Mouse (Mus musculus) C2C12 (cell line): ENCODE measurements around the gene Emsy. TPM values are rescaled to one million over a fixed set of nuclear protein-coding genes. Genes with fewer than 3 reads are reported as not detected.
A peak's percentile ranks its signal among the peaks of the same experiment; 100 is the strongest.

ENCODE experiments used
- H3K27me3 ChIP-seq: one replicate; pipeline ENCODE4 v1.6.1; 2011; ENCODE audit not compliant: control insufficient read depth, insufficient read depth, insufficient read length
- H3K36me3 ChIP-seq: one replicate; pipeline ENCODE4 v1.6.1; 2011; ENCODE audit not compliant: control insufficient read depth, insufficient read depth
- H3K4me3 ChIP-seq: one replicate; pipeline ENCODE4 v1.5.1; 2011; ENCODE audit warnings: mild to moderate bottlenecking, control low read depth; ENCODE audit not compliant: poor library complexity, insufficient read depth, severe bottlenecking
- H3K79me2 ChIP-seq: one replicate; pipeline ENCODE4 v1.6.1; 2011; ENCODE audit not compliant: control insufficient read depth, insufficient read depth
- H3K79me3 ChIP-seq: one replicate; pipeline ENCODE4 v1.6.1; 2011; ENCODE audit warnings: low read depth, control low read depth
- H3ac ChIP-seq: one replicate; pipeline ENCODE3; 2011; ENCODE audit warnings: low read depth; ENCODE audit not compliant: control insufficient read depth, insufficient read length
- CEBPB ChIP-seq: IDR thresholded peaks from one replicate; pipeline ENCODE4 v1.6.1; 2011; ENCODE audit warnings: low read depth, mild to moderate bottlenecking, control low read depth, moderate library complexity
- CTCF ChIP-seq: IDR thresholded peaks from one replicate; pipeline ENCODE4 v1.5.1; 2011; ENCODE audit not compliant: control insufficient read depth, insufficient read depth, insufficient read length
- FOSL1 ChIP-seq: IDR thresholded peaks from one replicate; pipeline ENCODE4 v1.8.0; 2011; ENCODE audit warnings: mild to moderate bottlenecking, low read length; ENCODE audit not compliant: poor library complexity, insufficient read depth, severe bottlenecking
- MAX ChIP-seq: IDR thresholded peaks from one replicate; pipeline ENCODE4 v1.6.1; 2011; ENCODE audit warnings: mild to moderate bottlenecking, control low read depth
- MYOD1 ChIP-seq: IDR thresholded peaks from one replicate; pipeline ENCODE4 v1.6.1; 2011; ENCODE audit warnings: low read depth; ENCODE audit not compliant: control insufficient read depth, insufficient read length
- MYOG ChIP-seq: IDR thresholded peaks from one replicate; pipeline ENCODE4 v1.6.1; 2011; ENCODE audit not compliant: control insufficient read depth, insufficient read length; ENCODE audit errors: extremely low read depth
- USF1 ChIP-seq: IDR thresholded peaks from one replicate; pipeline ENCODE4 v1.6.1; 2011; ENCODE audit warnings: low read depth, mild to moderate bottlenecking, control low read depth, moderate library complexity
- polyA plus RNA-seq: library from polyadenylated mRNA; unstranded; fragments of >200 nt; fragmentation: generic; extraction: Trizol; gene quantifications from one replicate; pipeline ENCODE4 v1.2.1, GENCODE M21; 2012; ENCODE audit warnings: missing spikeins

Gene Emsy
- polyA plus RNA-seq, 1 experiment = 12.1 TPM

GRCm38 (mm10) chr7:98674344-98674743 lies 17.8 kb upstream of the Emsy start:
- TF ChIP-seq MYOD1 = peak; percentile 56
- TF ChIP-seq MYOG = no peak
- no peak for TF ChIP-seq MAX
- TF ChIP-seq CTCF = no peak
- no peak overlapping the region for H3ac ChIP-seq

GRCm38 (mm10) chr7:98672241-98672955 lies 15.8 kb upstream of the Emsy start:
- TF ChIP-seq CTCF (no peak), MYOG (no peak), MAX (no peak), USF1 (no peak), MYOD1 (no peak), CEBPB (no peak), FOSL1 (no peak)
- Histone ChIP-seq H3K36me3 (no peaks in the 10 kb centered on the region), H3K79me2 (no peaks in the 10 kb centered on the region), H3K27me3 (no peaks in the 10 kb centered on the region), H3K4me3 (no peak overlapping the region), H3ac (no peak overlapping the region), H3K79me3 (no peaks in the 10 kb centered on the region)

More at GRCm38 (mm10) chr7:98674344-98674743, 17.8 kb upstream of the Emsy start:
- no peaks in the 10 kb centered on the region for H3K79me3 ChIP-seq
- H3K79me2 ChIP-seq = no peaks in the 10 kb centered on the region
- no peak overlapping the region for H3K4me3 ChIP-seq
- no peaks in the 10 kb centered on the region for H3K36me3 ChIP-seq
- H3K27me3 ChIP-seq = no peaks in the 10 kb centered on the region

- no peaks in the 10 kb centered on the region for H3K27me3 ChIP-seq
- H3K79me2 ChIP-seq = no peaks in the 10 kb centered on the region
- no peak overlapping the region for H3ac ChIP-seq
- no peaks in the 10 kb centered on the region for H3K36me3 ChIP-seq
- H3K79me3 ChIP-seq = no peaks in the 10 kb centered on the region
- no peak overlapping the region for H3K4me3 ChIP-seq
- no peak for TF ChIP-seq MYOG
- TF ChIP-seq FOSL1 = no peak
- no peak for TF ChIP-seq CTCF
- TF ChIP-seq CEBPB = no peak
- TF ChIP-seq MAX = no peak
- no peak for TF ChIP-seq MYOD1
- no peak for TF ChIP-seq USF1
Measured at GRCm38 (mm10) chr7:98671416-98671815, 14.8 kb upstream of the Emsy start.

- H3K79me2 ChIP-seq = no peaks in the 10 kb centered on the region
Measured at GRCm38 (mm10) chr7:98670831-98671230, 14.2 kb upstream of the Emsy start.

GRCm38 (mm10) chr7:98667956-98668746 lies 11.6 kb upstream of the Emsy start:
- Histone ChIP-seq H3ac (no peak overlapping the region), H3K79me3 (no peaks in the 10 kb centered on the region), H3K27me3 (no peaks in the 10 kb centered on the region), H3K79me2 (no peaks in the 10 kb centered on the region), H3K4me3 (no peak overlapping the region), H3K36me3 (no peaks in the 10 kb centered on the region)
- no peak for TF ChIP-seq FOSL1
- no peak for TF ChIP-seq MYOD1
- no peak for TF ChIP-seq MYOG
- no peak for TF ChIP-seq CTCF
- TF ChIP-seq MAX = no peak
- peak; percentile 44 for TF ChIP-seq CEBPB

More at GRCm38 (mm10) chr7:98670831-98671230, 14.2 kb upstream of the Emsy start:
- H3K79me3 ChIP-seq = no peaks in the 10 kb centered on the region
- H3K4me3 ChIP-seq = no peak overlapping the region
- TF ChIP-seq MYOD1 = no peak
- TF ChIP-seq MYOG = no peak
- TF ChIP-seq MAX = no peak
- TF ChIP-seq FOSL1 = no peak
- no peak for TF ChIP-seq CEBPB
- no peak overlapping the region for H3ac ChIP-seq
- no peaks in the 10 kb centered on the region for H3K27me3 ChIP-seq
- no peaks in the 10 kb centered on the region for H3K36me3 ChIP-seq

- no peak overlapping the region for H3K4me3 ChIP-seq
- TF ChIP-seq FOSL1 (no peak), USF1 (no peak), CTCF (no peak), MAX (no peak), MYOD1 (no peak), MYOG (no peak), CEBPB (no peak)
- H3K79me2 ChIP-seq = no peaks in the 10 kb centered on the region
- no peak overlapping the region for H3ac ChIP-seq
- H3K36me3 ChIP-seq = no peaks in the 10 kb centered on the region
- no peaks in the 10 kb centered on the region for H3K27me3 ChIP-seq
- no peaks in the 10 kb centered on the region for H3K79me3 ChIP-seq
Measured at GRCm38 (mm10) chr7:98665726-98666125, 9.1 kb upstream of the Emsy start.
